Mouse (Mus musculus): ENCODE measurements around the gene Ooep.

DNA sequence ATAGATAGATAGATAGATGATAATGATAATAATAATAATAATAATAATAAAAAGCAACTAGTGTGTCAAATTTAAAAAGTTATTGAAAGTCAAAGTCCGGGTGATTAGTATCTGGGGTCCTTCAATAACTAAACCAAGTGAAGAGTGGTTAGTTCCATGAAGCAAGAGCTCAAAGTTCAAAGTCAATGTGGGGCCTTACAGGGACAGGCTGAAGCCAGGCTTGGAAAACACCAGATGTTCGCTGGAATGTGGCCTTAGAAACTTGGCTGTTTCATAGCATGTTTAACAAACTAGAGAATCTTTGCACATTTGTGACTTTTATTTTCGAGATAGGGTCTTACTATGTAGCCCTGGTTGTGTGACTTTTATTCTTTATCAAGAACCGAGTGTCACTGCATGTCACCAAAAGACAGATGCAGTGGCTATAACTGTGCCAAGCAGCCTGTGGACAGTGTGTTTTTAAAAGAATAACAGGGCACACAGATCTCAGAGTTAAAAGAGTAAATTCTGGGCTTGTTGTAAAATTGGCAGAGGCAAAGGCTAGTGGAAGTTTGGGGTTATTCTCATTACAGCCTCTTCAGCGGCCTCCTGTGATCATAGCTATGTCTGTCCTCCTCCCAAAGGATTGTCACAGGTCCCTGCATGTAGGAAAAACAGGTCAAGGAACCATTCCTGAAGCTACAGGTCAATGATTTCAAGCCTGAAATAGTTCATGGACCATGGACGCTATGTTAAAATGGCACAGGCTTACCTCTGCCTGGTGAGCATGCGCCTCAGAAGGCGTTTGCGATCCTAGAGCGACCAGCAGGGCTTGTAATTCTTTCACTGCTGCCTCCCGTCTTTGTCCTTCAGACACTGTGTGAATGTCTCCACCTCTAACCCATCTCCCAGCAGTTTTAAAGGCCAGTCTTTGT, 23.6 kb downstream of the Ooep start:
- no peak for TF ChIP-seq EP300 (optimal IDR thresholded peaks at IDR 0.05)
- no peak for TF ChIP-seq CTCF (IDR thresholded peaks at IDR 0.05; ENCODE audit: low read depth)
